Mouse (Mus musculus) lung, postnatal 14 days (tissue): ENCODE measurements at regions not wholly inside any gene's neighbourhood (a gene's known extent, or its start where the extent isn't known, plus 50 kb on each side); places are given as distances from the start of the nearest gene placed in this dataset.

Source experiments
- DNase-seq: peaks from one replicate; pipeline ENCODE4 v3.0.0; 2021

- no peak for DNase-seq
These were observed 202.5 kb downstream of the Arhgef10l start for GRCm38 (mm10) chr4:140463296-140463695.

DNA sequence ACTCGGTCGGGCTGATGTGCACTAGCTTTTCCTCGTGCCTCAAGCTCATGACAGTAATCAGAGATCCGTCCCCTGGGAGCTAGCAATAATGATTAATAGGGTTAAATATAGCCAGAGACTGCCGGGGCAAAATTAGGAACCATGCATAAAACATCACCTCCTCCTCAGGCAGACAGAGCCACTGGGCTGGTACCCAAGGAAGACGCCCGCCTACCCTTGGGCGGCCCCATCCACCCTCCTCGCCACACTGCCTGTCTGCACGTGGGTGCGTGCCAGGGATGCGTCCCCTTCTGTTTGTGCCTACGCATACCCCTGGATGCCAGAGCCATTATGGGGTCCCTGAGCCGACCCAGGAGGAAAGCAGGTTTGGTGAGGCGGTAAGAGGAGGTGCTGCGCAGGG lies 204.5 kb downstream of the Arhgef10l start:
- no peak for DNase-seq

DNA sequence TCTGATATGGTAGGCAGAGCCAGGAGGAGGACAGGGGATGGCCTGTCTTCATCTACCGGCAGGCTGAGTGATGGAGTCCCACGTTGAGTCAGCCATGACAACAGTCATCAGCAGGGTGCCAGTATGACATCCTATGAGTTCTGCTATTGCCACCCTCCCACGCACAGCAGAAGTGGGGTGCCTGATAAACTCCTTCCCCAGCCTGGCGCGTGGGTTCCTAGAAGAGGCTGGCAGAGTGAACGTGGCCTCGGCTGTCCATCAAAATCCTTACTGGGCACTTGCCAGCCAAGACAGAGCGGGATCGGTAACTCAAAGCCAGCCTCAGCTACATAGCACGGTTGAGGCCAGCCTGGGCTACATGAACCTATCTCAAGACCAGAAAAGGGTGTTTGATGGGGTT lies 202.5 kb upstream of the Igsf21 start:
- DNase-seq = no peak

- DNase-seq = no peak
These were observed 199.9 kb upstream of the Igsf21 start for GRCm38 (mm10) chr4:140446455-140446854.

DNA sequence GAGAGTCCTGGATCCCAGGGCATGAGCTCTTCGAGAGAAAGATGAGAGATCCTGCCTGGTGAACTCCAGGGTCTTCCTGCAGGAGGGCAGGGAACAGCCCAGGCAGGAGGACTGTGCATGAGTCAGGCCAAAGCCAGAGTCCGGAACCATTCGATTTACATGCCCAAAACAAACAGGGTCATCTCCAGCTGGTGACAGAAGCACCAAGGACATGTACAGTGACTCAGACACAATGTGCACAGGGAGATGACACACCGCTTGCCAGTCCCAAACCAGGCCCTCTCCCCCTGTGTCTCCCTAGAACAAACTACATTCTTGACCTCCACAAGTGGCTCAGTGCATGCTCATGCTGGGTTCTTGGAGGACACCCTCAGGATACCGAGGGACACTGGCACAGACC lies 199.3 kb upstream of the Igsf21 start:
- no peak for DNase-seq

GRCm38 (mm10) chr4:140443221-140443620 lies 196.6 kb upstream of the Igsf21 start:
- no peak for DNase-seq

DNA sequence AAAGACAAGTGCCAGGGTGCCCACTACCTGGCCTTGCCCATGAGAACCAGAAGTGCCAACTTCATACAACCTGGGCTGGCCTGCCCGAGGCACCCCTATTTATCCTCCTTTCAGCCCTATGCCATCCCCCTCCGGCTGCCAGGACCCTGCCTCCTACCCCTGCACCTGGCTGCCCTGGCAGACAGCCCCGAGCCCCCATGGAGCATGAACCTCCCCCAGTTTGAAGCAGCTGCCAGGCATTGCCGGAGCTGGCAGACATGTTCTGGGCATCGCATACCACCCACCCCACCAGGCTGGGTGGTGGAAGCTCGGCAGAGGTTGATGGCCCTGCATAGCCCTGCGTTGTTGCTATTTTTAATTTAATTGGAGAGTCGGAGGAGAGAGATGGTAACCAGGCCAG lies 195.2 kb upstream of the Igsf21 start:
- no peak for DNase-seq

DNA sequence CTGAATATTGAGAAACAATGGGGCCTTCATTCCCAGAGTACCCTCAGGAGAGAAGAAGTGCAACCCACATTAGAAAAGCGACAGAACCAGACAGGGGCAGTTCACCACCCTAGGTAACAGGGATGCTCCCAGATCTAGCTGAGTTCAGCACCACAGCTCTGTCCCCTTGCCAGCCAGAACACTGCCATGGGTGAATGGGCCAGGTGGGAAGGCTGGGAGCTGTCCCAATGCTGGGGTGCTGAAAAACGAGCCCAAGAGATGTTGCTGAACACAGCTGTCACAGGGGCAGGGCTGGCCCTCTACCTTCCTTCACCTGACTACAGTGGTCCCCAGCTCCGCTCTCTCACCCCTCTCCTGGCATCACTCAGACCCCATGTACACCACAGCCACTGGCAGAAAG lies 193.3 kb upstream of the Igsf21 start:
- DNase-seq = peak; percentile 35

- no peak for DNase-seq
These were observed 189.4 kb upstream of the Igsf21 start for GRCm38 (mm10) chr4:140436030-140436429.

DNA sequence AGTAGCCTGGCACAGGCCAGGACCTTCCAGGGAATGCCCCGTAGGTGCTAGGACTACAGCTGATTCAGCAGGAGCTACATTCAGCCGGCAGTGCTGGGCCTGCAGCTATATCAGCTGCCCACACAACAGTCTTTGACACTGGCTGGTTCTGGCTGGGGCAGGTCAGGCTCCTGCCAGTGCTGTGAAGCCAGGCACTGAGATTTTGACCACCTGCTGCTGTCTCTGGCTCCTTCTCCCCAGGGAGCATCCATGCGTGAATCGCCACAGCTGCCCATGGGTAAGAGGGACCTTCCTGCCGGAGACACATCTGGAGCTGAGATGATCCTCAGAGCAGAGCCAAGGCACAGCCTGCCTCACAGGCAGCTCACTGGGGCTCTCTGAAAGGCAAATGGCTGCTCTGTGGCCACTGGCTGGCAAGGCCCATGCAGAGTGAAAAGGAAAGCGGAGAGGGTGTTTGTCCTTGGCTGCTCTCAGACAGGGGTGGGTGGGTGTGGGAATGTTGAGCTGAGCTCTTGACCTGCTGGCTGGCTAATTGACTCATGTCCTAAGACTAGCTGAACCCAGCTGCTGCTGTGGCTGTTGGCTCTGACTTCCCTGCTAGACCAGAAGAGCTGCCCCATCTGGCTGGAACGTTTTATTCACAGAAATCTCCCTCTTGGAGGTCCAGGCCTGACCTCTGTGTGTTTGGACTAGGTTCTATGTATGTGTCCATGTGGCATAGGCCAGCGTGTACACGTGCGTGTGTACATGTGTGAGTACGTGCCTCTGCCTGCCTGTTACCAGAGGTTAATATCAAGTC lies 187.4 kb upstream of the Igsf21 start:
- DNase-seq = peak; percentile 18

DNA sequence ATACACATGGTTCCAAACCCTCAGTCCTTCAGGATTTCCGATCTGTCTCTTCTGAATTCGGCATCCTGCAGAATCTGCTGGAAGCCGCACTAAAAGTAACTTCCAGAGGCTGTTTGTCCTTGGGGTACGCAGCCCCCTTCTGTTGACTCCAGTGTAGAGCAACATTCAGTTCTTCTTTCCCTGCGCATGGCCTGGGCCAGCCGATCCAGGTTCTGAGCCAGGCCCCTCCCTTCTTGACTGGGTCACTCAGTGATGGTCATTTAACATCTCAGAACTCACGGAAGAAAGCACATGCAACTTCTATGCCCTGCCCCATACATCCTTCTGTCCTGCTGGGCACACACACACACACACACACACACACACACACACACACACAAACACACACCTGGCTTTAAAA lies 185.5 kb upstream of the Igsf21 start:
- no peak for DNase-seq

DNA sequence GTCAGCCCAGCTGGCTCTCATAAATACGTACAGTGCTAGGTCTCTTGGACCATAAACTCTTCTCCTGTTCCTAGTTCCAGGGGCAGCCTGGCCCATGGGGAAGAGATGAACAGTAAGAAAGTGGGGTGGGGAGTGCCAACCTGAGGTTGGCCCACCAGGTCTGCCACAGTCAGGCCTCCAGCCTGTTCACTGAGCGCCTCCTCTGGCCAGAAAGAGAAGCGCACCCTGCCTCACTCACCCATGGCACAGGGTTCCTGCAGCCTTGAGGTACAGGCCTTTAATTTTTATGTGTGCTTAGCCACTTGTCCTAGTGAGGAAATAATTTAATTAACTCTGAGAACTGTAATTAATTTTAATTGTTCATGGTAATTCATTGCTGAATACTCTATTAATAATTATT lies 180.5 kb upstream of the Igsf21 start:
- no peak for DNase-seq

- no peak for DNase-seq
These were observed 177.2 kb upstream of the Igsf21 start for GRCm38 (mm10) chr4:140423791-140424190.

DNA sequence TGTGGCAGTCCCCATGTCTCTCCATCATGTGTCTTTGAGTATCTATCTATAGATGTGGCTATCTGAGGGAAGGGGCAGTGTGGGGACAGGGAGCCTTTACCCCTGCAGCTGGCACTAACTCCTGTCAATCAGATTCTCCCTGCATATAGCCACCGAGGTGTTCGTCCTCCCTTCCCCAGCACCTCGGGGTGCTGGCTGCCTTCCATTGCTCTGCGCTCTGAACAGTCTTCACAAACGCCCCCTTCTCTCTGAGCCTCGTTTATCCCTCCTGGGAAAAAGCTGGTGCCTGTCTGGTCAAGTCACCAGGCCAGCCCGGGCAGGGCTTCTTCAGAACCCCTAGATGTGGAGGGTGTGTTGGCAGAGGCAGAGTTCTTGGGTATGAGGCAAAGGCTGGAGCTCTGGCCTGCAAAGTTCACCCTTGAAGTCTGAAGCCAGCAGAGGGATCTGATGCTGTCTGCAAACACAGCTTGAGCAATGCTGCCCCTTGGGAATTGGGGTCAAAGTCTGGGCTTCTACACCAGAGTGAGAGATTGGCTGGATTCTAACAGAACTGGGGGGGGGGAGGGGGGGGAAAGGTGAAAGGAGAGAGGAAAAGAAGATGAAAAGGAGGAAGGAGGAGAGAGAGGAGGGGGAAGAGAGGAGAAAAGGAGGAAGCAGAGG lies 175.5 kb upstream of the Igsf21 start:
- peak; percentile 14 for DNase-seq

DNA sequence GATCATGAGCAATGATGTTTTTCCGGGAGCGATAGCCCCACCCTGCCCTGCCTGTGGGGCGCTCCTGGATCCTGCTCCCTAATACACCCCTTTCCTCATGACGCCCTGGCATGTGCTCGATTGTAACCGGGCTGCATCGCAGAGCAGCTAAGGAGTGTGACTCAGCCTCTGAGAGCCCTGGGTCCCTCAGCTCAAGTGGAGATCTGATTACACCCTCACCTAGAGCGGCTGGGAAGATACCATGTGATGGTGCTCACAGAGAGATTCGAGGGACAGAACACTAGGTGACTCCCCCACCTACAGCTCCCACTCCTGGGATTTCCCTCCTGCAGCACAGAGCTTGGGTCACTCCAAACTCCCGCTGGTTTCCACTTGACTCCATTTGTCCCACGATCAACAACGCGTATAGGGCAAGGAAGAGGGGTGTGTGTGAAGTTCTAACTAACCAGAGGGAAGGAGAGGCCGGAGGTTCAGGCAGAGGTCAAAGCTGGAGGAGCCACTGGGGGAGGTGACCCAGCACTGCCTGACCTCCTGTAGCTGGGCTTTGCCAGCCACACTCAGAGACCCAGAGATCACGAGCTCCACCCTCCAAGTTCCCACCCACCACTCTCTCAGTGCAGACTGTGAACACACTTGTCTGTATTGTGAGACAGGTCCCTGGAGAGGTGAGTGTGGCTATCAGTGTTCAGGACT lies 173.3 kb upstream of the Igsf21 start:
- DNase-seq = no peak

DNA sequence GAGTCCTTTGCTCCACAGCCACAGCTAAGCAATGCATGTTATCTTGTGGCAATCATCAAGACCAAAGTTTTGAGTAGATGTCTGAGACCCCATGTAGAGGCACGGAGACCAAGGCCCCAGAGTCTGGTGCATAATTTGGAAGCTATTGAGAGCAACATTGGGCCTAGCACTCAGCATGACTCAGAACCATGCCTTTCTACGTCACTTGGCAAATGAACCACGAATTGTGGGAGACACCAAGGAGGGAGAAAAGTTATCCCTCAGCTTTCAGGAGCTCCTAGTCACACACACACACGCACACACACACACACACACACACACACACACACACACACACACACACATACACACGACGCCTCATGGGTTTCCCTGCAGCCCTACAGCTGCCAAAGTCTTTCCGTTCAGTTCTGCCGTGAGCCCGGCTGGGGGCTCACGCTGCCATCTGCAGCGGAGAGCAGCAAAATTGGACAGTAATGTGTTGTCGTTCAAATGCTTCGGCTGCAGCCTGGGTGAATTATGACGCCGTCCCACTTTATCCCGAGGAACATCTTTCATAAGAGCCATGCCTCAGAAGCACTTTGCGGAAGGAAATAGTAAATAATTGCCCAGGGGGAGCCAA lies 165.8 kb upstream of the Igsf21 start:
- DNase-seq = no peak

DNA sequence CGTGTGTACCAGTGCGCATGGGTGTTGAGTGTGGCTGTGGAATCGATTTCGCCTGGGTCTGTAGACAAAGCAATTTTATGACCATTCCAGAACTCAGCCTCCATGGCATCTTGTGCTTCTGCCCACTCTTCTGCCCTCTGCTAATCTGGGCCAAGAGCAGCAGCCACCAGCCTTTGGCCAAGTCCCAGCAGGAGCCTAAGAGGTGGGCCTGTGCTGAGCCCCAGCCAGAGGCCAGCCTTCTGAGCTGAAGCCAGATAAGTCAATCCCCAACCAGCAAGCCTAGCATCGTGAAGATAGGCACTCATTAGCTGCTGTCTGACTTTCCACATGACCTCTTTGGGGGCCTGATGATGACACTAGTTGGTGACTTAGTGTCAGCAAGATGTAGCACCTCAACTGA lies 161.9 kb upstream of the Igsf21 start:
- DNase-seq = no peak

DNA sequence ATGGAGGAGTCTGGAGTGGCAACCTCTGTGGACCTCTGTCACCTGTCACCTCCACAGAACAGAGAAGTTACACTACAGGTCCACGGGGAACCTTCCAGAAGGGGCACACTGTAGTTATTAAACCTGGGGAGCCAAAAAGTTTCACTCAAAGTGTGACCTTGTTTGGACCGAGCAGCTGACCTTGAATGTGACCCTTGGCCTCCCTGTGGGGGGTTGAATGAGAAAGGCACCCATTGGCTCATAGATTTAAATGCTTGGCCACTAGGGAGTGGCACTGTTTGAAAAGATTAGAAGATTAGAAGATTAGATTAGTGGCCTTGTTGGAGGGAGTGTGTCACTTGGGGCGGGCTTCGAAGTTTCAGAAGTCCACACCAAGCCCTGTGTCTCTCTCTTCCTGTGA lies 160.3 kb upstream of the Igsf21 start:
- DNase-seq = no peak

DNA sequence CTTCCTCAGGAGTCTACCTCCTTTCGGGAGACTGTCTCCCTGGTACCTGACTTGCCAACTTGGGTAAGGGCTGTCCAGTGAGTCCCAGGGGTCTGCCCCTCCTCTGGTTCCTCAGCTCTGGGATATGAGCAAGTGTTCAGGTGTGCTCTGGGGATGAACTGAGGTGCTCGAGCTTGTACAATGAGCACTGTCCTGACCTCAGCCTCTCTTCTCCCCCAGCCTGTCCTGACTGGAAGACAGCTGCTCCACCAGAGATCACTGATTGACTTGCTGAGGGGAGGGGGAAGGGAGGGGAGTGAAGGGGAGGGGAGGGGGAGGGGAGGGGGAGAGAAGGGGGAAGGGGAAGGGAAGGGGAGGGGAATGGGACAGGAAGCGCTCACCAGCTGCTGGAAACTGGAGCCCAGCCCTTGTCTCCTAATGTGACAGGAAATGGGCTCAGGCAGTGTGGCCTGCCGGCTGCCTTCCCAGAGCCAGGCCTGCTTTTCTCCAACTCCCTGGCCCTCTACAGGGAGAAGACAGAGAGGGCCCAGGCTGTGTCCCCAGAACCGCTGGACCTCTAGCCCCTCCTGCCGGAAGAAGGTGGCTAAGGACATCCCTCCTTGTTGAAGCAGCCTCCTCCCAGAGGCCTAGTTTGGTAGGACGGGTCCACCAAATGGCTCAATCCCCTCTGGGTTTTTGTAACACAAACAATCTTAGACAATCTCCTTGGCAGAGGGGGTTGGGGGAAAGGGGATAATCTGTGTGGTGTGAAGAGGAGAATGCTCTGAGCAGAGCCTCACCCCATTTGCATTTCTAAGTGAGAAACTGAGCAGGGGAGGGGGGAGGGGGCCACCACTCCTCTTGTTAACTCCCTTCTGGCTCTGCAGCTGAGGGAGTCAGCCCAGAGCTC lies 159.7 kb upstream of the Igsf21 start:
- DNase-seq = peak; percentile 18

DNA sequence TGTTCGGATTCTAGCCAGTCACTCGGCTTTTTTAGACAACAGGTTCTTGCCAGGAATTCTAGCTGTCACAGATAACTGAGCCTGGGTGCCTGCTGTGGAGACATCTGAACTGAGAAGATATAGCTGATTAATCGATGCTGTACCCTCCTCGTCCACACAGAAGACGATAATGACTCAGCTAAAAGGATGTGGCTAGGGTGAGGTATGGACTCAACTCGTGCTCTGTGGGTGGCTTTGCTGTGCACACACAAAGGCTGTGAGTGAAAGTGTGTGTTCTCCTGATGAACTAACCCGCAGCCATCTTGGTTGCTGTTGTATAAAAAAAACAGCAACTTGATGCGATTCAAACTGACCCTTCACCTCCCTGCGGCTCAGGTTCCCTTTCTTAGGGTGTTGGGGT lies 158.8 kb upstream of the Igsf21 start:
- no peak for DNase-seq

GRCm38 (mm10) chr4:140403128-140403527 lies 156.5 kb upstream of the Igsf21 start:
- no peak for DNase-seq

- DNase-seq = no peak
These were observed 155.7 kb upstream of the Igsf21 start for GRCm38 (mm10) chr4:140402319-140402718.

DNA sequence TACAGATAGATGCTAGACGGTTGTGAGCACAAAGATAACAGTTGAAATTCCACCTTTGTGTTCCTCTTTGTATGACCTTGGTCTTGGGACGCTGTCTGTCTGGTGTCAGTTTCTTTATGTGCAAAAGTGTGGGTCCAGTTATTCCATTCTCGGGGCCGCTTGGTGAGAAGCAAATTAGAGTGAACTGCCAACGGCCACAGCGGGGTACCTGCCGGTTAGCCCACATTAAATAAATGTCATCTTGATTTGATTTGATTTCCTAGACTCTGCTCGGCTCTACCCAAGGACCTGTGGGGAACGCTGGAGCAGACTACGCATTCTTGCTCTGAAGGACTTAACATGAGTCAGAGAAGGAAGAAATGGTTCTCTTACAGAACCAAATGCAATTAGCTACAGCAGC lies 155.0 kb upstream of the Igsf21 start:
- DNase-seq = no peak
